Mouse (Mus musculus): ENCODE results near the gene Dop1a.
A peak's percentile ranks its signal among the peaks of the same experiment; 100 is the strongest.

The Dop1a gene

GRCm38 (mm10) chr9:86466990-86467870 lies at the start of gene Dop1a:
Gene Dop1a, plus strand, starts transcription at chr9:86467154.
- DNase-seq (ENCODE audit: low read depth, low spot score), result peak; percentile 87

GRCm38 (mm10) chr9:86417971-86418370 lies 49.0 kb upstream of the Dop1a start:
- DNase-seq (ENCODE audit: low read depth, low spot score), result no peak

- DNase-seq (ENCODE audit: low read depth, low spot score), result no peak
Measured at GRCm38 (mm10) chr9:86419366-86419765, 47.6 kb upstream of the Dop1a start.

- no peak for DNase-seq (ENCODE audit: low read depth, low spot score)
Measured at GRCm38 (mm10) chr9:86423331-86423730, 43.6 kb upstream of the Dop1a start.

- no peak for DNase-seq (ENCODE audit: low read depth, low spot score)
Measured at GRCm38 (mm10) chr9:86435510-86435909, 31.4 kb upstream of the Dop1a start.

GRCm38 (mm10) chr9:86436608-86437007 lies 30.3 kb upstream of the Dop1a start:
- DNase-seq (ENCODE audit: low read depth, low spot score), result no peak

- DNase-seq (ENCODE audit: low read depth, low spot score), result no peak
Measured at GRCm38 (mm10) chr9:86438337-86439009, 28.5 kb upstream of the Dop1a start.

- DNase-seq (ENCODE audit: low read depth, low spot score), result no peak
Measured at GRCm38 (mm10) chr9:86442248-86442647, 24.7 kb upstream of the Dop1a start.

GRCm38 (mm10) chr9:86446847-86447246 lies 20.1 kb upstream of the Dop1a start:
- DNase-seq (ENCODE audit: low read depth, low spot score), result no peak

GRCm38 (mm10) chr9:86447431-86447830 lies 19.5 kb upstream of the Dop1a start:
- DNase-seq (ENCODE audit: low read depth, low spot score), result no peak

GRCm38 (mm10) chr9:86449581-86449980 lies 17.4 kb upstream of the Dop1a start:
- peak; percentile 67 for DNase-seq (ENCODE audit: low read depth, low spot score)

GRCm38 (mm10) chr9:86451094-86451493 lies 15.9 kb upstream of the Dop1a start:
- DNase-seq (ENCODE audit: low read depth, low spot score), result no peak

- DNase-seq (ENCODE audit: low read depth, low spot score), result peak; percentile 85
Measured at GRCm38 (mm10) chr9:86451617-86452016, 15.3 kb upstream of the Dop1a start.

- DNase-seq (ENCODE audit: low read depth, low spot score), result peak; percentile 13
Measured at GRCm38 (mm10) chr9:86453626-86454025, 13.3 kb upstream of the Dop1a start.

- peak; percentile 89 for DNase-seq (ENCODE audit: low read depth, low spot score)
Measured at GRCm38 (mm10) chr9:86464151-86465105, 2.5 kb upstream of the Dop1a start, which contains the start of gene Ube2cbp. Gene Ube2cbp, minus strand, starts transcription at chr9:86464950.

- DNase-seq (ENCODE audit: low read depth, low spot score), result no peak
Measured at GRCm38 (mm10) chr9:86475956-86476355, 9.0 kb downstream of the Dop1a start.

GRCm38 (mm10) chr9:86476763-86477162 lies 9.8 kb downstream of the Dop1a start:
- DNase-seq (ENCODE audit: low read depth, low spot score), result no peak

- no peak for DNase-seq (ENCODE audit: low read depth, low spot score)
Measured at GRCm38 (mm10) chr9:86478414-86479093, 11.6 kb downstream of the Dop1a start.

GRCm38 (mm10) chr9:86482236-86482635 lies 15.3 kb downstream of the Dop1a start:
- no peak for DNase-seq (ENCODE audit: low read depth, low spot score)

GRCm38 (mm10) chr9:86491740-86492139 lies 24.8 kb downstream of the Dop1a start:
- DNase-seq (ENCODE audit: low read depth, low spot score), result peak; percentile 51

- no peak for DNase-seq (ENCODE audit: low read depth, low spot score)
Measured at GRCm38 (mm10) chr9:86496261-86496660, 29.3 kb downstream of the Dop1a start.
